Mouse (Mus musculus): ENCODE data around the gene Zfand4. TPM values are rescaled to one million over a fixed set of nuclear protein-coding genes. Genes with fewer than 3 reads are reported as not detected.
A peak's percentile ranks its signal among the peaks of the same experiment; 100 is the strongest.
"Not testable (repeated sequence)": the region's sequence is repeated elsewhere in the genome, so short reads cannot be mapped to it uniquely, and the experiment has no call there.

The Zfand4 gene
- 5.8 and 6.6 TPM in 2 replicates for polyA plus RNA-seq (2012; ENCODE audit: insufficient read depth, insufficient read length, missing spikeins)

DNA sequence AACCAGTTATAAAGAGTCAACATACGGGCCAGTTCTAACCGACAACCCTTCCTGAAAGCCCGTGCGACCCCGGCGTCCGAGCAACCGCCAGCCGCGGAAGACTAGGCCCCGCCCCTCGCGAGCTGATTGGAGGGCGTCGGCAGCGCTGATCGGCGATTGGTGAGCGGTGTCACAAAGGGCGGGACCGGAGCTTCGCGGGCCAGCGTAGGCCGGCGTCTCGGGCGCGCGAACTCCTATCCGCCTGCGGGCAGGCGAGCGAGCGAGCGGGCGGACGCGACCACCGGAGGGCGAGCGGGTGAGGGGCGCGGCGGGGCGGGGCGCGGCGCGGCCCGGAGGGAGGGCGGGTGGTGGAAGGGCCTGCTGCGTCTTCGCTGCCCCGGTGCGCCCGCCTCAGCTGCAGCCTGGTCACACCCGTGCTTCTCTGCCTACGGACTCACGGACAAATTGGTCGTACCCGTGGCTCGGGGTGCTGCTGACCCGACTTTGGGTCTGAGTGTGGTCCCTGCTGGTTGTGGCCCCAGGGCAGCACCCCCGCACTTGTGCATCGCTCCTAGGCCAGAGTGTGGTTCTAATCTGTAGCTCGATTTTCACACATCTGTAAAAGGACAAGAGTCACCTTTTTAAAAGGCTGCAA, at the start of gene Zfand4:
Zfand4 (plus strand) TSS at position 205 of the 634 bp plus-strand sequence.
- H3K4me1 ChIP-seq (ENCODE audit: control insufficient read depth, insufficient read depth, low read length) = peaks cover 11% of the 10 kb centered on the region
- TF ChIP-seq CTCF (IDR thresholded peaks at IDR 0.05; ENCODE audit: low read depth, low read length) = no peak
- TF ChIP-seq POLR2A (IDR thresholded peaks at IDR 0.05; ENCODE audit: borderline replicate concordance, low read depth, low read length) = no peak

DNA sequence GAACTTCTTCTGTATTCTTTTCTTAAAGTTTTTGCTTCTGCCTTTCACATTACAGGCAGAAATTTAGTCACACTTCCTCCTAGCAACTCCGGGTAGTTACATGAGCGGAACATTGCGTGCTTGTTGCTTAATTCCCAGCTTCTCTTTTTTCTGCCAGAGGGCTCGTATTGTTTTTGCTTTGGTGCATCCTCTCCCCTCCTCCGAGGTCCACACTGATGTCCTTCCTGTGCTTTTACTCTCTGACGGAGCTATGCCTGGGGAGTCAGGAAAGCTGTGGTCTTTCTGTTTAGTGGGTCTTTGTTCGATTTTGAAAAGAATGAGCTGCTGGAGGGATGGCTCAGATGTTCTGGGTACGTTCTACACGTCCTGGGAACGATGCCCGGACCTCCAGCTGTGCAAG, 36.3 kb upstream of the Zfand4 start:
- TF ChIP-seq CTCF (IDR thresholded peaks at IDR 0.05; ENCODE audit: low read depth, low read length) (no peak), POLR2A (IDR thresholded peaks at IDR 0.05; ENCODE audit: borderline replicate concordance, low read depth, low read length) (no peak)
- H3K4me3 ChIP-seq (ENCODE audit: insufficient read depth, low read length) = peak overlapping the region; percentile 27
- peaks cover 32% of the 10 kb centered on the region for H3K4me1 ChIP-seq (ENCODE audit: control insufficient read depth, insufficient read depth, low read length)
- H3K27ac ChIP-seq (ENCODE audit: insufficient read depth, low read depth, low read length) = peak overlapping the region; percentile 88

More for the DNA sequence above, at the start of gene Zfand4:
- Histone ChIP-seq H3K4me3 (ENCODE audit: insufficient read depth, low read length) (peak within 1 kb of the TSS; percentile 62), H3K27ac (ENCODE audit: insufficient read depth, low read depth, low read length) (no peak within 1 kb of the TSS)

DNA sequence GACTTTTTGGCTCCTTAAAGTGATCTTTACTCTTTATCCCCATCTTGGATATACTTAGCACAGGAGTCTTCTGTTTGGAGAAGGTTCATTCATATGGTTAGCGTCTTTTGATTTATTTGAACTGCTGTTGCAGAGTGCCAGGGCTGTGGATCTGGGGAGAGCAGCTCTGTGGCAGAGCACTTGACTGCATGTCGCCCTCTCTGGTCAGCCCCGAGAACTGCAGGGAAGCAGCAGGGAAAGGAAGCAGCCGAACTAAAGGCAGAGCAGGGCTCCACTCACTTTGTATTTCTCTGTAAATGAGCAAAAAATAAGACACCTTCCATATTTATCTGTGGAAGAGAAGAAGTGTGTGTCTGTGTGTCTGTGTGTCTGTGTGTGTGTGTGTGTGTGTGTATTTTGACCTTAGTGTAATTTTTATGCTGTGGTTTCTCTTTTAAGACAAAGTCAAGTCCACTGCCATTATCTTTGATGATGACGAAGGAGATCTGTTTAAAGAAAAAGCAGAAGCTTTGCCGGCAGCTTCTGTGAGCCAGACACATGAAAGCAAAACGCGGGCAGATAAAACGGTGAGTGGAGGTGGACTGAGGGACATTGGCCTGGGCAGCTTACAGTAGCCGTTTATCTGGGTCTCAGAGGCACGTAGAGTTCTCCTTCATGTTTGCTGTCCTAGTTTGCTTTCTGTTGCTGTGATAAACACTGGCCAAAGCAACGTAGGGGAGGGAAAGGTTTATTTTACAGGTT, 35.1 kb upstream of the Zfand4 start:
- TF ChIP-seq POLR2A (IDR thresholded peaks at IDR 0.05; ENCODE audit: borderline replicate concordance, low read depth, low read length) = no peak
- TF ChIP-seq CTCF (IDR thresholded peaks at IDR 0.05; ENCODE audit: low read depth, low read length) = peak; percentile 62
- H3K27ac ChIP-seq (ENCODE audit: insufficient read depth, low read depth, low read length) = peak overlapping the region; percentile 88

DNA sequence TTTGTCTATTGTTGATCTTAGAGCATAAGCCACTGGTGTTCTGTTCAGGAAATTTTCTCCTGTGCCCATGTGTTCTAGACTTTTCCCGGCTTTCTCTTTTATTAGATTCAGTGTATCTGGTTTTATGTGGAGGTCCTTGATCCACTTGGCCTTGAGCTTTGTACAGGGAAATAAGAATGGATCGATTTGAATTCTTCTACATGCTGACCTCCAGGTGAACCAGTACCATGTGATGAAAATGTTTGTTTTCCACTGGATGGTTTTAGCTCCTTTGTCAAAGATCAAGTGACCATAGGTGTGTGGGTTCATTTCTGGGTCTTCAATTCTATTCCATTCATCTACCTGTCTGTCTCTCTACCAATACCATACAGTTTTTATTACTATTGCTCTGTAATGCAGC, 29.2 kb upstream of the Zfand4 start:
- H3K27ac ChIP-seq (ENCODE audit: insufficient read depth, low read depth, low read length); H3K4me3 ChIP-seq (ENCODE audit: insufficient read depth, low read length); H3K4me1 ChIP-seq (ENCODE audit: control insufficient read depth, insufficient read depth, low read length): not testable (repeated sequence)

More for the DNA sequence above, 35.1 kb upstream of the Zfand4 start:
- H3K4me1 ChIP-seq (ENCODE audit: control insufficient read depth, insufficient read depth, low read length) = peaks cover 32% of the 10 kb centered on the region
- no peak overlapping the region for H3K4me3 ChIP-seq (ENCODE audit: insufficient read depth, low read length)

DNA sequence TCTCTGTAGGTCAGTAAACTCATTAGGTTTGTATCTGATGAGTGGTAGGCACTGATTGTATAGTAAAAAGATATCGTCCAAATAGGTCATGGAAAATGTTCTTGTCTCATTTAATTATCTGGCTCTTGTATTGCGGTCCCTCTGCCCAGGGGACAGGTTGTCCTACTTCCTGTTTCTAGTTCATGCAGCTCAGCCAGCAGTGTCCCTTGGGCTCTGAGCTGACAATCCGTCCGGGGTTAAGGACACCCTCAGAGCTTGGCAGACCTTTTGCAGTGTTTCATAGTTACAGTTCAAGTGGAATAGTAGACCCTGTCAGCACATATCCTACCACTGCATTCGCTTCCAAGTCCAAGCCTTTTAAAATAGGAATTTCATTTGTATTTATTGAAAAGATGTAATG, 28.7 kb upstream of the Zfand4 start:
- H3K4me1 ChIP-seq (ENCODE audit: control insufficient read depth, insufficient read depth, low read length) = no peaks in the 10 kb centered on the region
- TF ChIP-seq CTCF (IDR thresholded peaks at IDR 0.05; ENCODE audit: low read depth, low read length) (no peak), POLR2A (IDR thresholded peaks at IDR 0.05; ENCODE audit: borderline replicate concordance, low read depth, low read length) (no peak)
- H3K4me3 ChIP-seq (ENCODE audit: insufficient read depth, low read length) = no peak overlapping the region
- no peak overlapping the region for H3K27ac ChIP-seq (ENCODE audit: insufficient read depth, low read depth, low read length)

DNA sequence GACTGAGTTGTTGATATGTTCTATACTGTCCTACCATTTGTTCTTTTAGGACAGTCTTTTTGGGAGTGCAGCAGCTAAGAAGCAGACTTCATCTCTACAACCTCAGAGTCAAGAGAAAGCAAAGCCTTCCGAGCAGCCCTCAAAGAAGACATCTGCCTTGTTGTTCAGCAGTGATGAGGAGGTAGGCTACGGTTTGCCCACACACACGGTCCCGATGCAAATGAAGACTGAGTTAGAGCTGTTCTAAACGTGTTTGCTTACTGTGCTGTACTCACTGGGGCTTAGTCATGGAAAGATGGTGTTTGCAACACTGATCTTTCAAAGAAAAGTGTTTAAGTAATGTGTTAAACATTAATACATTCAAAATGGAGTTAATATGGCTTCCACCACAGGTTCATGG, 25.9 kb upstream of the Zfand4 start:
- Histone ChIP-seq H3K4me3 (ENCODE audit: insufficient read depth, low read length) (no peak overlapping the region), H3K4me1 (ENCODE audit: control insufficient read depth, insufficient read depth, low read length) (no peaks in the 10 kb centered on the region), H3K27ac (ENCODE audit: insufficient read depth, low read depth, low read length) (no peak overlapping the region)
- TF ChIP-seq CTCF (IDR thresholded peaks at IDR 0.05; ENCODE audit: low read depth, low read length) = no peak
- TF ChIP-seq POLR2A (IDR thresholded peaks at IDR 0.05; ENCODE audit: borderline replicate concordance, low read depth, low read length) = no peak

DNA sequence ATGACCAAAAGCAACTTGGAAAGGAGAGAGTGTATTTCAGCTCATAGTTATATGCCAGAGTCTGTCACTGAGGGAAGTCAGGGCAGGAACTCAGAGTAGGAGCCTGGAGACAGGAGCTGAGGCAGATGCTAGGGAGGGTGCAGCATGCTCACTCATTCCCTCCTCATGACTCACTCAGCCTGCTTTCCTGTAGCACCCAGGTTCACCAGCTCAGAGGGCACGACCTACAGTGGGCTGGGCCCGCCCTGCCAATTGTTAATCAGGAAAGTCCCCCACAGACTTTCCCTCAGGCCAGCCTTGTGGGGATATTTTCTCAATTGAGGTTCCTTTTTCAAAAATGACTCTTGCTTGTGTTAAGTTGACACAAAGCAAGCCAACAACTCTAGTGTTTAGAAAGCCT, 23.7 kb upstream of the Zfand4 start:
- TF ChIP-seq CTCF (IDR thresholded peaks at IDR 0.05; ENCODE audit: low read depth, low read length) (no peak), POLR2A (IDR thresholded peaks at IDR 0.05; ENCODE audit: borderline replicate concordance, low read depth, low read length) (no peak)
- H3K27ac ChIP-seq (ENCODE audit: insufficient read depth, low read depth, low read length) = no peak overlapping the region
- H3K4me3 ChIP-seq (ENCODE audit: insufficient read depth, low read length) = no peak overlapping the region
- no peaks in the 10 kb centered on the region for H3K4me1 ChIP-seq (ENCODE audit: control insufficient read depth, insufficient read depth, low read length)

DNA sequence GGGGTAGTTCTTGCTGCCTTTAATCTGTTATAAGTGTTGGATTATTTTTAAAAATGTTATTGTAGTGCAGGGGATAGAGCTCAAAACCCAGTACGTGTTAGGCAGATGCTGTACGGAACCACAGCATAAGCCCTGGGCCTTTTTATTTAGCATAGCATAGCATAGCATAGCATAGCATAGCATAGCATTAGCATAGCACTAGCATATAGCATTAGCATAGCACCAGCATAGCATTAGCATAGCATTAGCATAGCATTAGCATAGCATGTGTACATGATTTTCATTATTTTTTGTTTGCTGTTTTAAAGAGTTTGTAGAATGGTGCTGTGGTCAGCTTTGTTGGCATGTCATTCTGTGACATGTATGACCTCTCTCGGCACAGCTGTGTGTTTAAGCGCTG, 4.4 kb upstream of the Zfand4 start:
- no peak for TF ChIP-seq CTCF (IDR thresholded peaks at IDR 0.05; ENCODE audit: low read depth, low read length)
- no peak for TF ChIP-seq POLR2A (IDR thresholded peaks at IDR 0.05; ENCODE audit: borderline replicate concordance, low read depth, low read length)
- Histone ChIP-seq H3K4me3 (ENCODE audit: insufficient read depth, low read length) (no peak overlapping the region), H3K27ac (ENCODE audit: insufficient read depth, low read depth, low read length) (no peak overlapping the region), H3K4me1 (ENCODE audit: control insufficient read depth, insufficient read depth, low read length) (no peaks in the 10 kb centered on the region)

DNA sequence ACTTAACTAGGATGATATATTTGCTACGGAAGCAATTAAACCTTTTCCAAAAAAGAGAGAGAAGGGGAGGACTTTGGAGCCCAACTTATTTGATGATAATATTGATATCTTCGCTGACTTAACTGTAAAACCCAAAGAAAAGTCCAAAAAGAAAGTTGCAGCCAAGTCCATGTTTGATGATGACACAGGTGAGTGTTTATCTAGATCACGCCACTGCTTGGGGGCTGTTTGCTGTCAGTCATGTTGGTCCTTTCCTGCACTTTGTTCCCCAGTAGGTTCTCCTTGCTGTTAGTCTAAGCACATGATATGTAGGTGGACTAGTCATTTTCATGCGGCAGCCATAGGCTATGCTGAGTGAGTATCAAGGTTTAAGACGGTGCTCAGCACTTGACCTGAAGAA, 3.5 kb upstream of the Zfand4 start:
- TF ChIP-seq POLR2A (IDR thresholded peaks at IDR 0.05; ENCODE audit: borderline replicate concordance, low read depth, low read length) = no peak
- TF ChIP-seq CTCF (IDR thresholded peaks at IDR 0.05; ENCODE audit: low read depth, low read length) = no peak
- Histone ChIP-seq H3K4me3 (ENCODE audit: insufficient read depth, low read length) (no peak overlapping the region), H3K27ac (ENCODE audit: insufficient read depth, low read depth, low read length) (no peak overlapping the region), H3K4me1 (ENCODE audit: control insufficient read depth, insufficient read depth, low read length) (0 out of 2 replicates have a peak, but pooled peaks cover under 1% of the 10 kb centered on the region)

DNA sequence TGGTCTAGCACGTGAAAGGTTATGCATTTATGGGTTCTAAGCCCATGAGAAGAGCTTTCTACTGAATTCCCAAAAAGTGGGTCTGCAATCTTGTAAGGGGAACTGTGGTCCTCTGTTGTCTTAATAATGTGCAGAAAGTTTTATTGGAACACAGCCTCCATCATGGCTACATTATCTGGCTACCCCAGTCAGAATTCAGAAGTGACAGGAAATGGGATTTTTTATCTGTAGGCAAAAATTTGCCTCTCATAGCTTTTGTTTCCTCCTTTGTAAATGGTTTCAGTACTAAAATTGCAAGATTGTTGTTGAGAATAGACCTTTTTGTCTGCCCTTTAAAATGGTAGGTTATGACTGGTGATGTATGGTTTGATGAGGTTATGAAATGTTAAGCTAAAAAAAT, 1.2 kb upstream of the Zfand4 start:
- no peak overlapping the region for H3K4me3 ChIP-seq (ENCODE audit: insufficient read depth, low read length)
- H3K27ac ChIP-seq (ENCODE audit: insufficient read depth, low read depth, low read length) = no peak overlapping the region
- no peak for TF ChIP-seq POLR2A (IDR thresholded peaks at IDR 0.05; ENCODE audit: borderline replicate concordance, low read depth, low read length)
- TF ChIP-seq CTCF (IDR thresholded peaks at IDR 0.05; ENCODE audit: low read depth, low read length) = no peak
- H3K4me1 ChIP-seq (ENCODE audit: control insufficient read depth, insufficient read depth, low read length) = peaks cover 11% of the 10 kb centered on the region

Data from bone marrow macrophage, adult 2 months (primary cell).